Mouse (Mus musculus) lung, adult 2 months (tissue): ENCODE data around the gene Gm10570. TPM values are rescaled to one million over a fixed set of nuclear protein-coding genes. Genes with fewer than 3 reads are reported as not detected.

Experiments
- DNase-seq: peaks from one replicate; pipeline ENCODE4 v3.0.0; 2022
- H3K4me1 ChIP-seq: fragments of 200-500 bp; 2 replicates; pipeline ENCODE4 v1.6.1; 2011; ENCODE audit warnings: low read length; ENCODE audit not compliant: control insufficient read depth, insufficient read depth
- H3K4me3 ChIP-seq: fragments of 200-500 bp; replicated peaks from 2 replicates; pipeline ENCODE3; 2011; ENCODE audit warnings: low read depth, mild to moderate bottlenecking, control low read depth, low read length; ENCODE audit errors: extremely low read depth
- CTCF ChIP-seq: fragments of 200-500 bp; IDR thresholded peaks from 2 replicates; pipeline ENCODE4 v1.5.1; 2011; ENCODE audit warnings: mild to moderate bottlenecking, low read length, control low read depth; ENCODE audit not compliant: insufficient read depth
- POLR2A ChIP-seq: fragments of 200-500 bp; IDR thresholded peaks from 2 replicates; pipeline ENCODE4 v1.6.1; 2011; ENCODE audit warnings: low read depth, mild to moderate bottlenecking, control low read depth, low read length, borderline replicate concordance; ENCODE audit errors: extremely low read depth
- WGBS: fragments of 180-500 bp; shearing (Covaris S2); methylation state at CpG from one replicate; pipeline ENCODE4 v1.1.7; 2018; 5-methylcytosine and 5-hydroxymethylcytosine counted together
- polyA plus RNA-seq: library from polyadenylated mRNA; depleted of rRNA; stranded (reverse); fragments of >200 nt; gene quantifications from 2 replicates; pipeline ENCODE4 v1.2.3, GENCODE M21; 2012

Gene Gm10570
- polyA plus RNA-seq, 1 experiment = not detected

GRCm38 (mm10) chr4:130295047-130295745 lies 13.3 kb downstream of the Gm10570 start:
- TF ChIP-seq POLR2A (no peak), CTCF (no peak)
- 35% methylated on average over 23 of the region's 23 CpGs for WGBS
- DNase-seq = peak; percentile 29
- Histone ChIP-seq H3K4me1 (no peaks in the 10 kb centered on the region), H3K4me3 (no peak overlapping the region)

- Histone ChIP-seq H3K4me1 (no peaks in the 10 kb centered on the region), H3K4me3 (no peak overlapping the region)
- TF ChIP-seq CTCF (no peak), POLR2A (no peak)
- DNase-seq = no peak
- WGBS = 82% methylated on average over 8 of the region's 8 CpGs
Measured at GRCm38 (mm10) chr4:130294513-130294912, 14.0 kb downstream of the Gm10570 start.

- DNase-seq = peak; percentile 74
- no peak overlapping the region for H3K4me3 ChIP-seq
- 2% methylated on average over 4 of the region's 4 CpGs for WGBS
- H3K4me1 ChIP-seq = no peaks in the 10 kb centered on the region
- TF ChIP-seq POLR2A (no peak), CTCF (peak; percentile 98)
Measured at GRCm38 (mm10) chr4:130292271-130292670, 16.2 kb downstream of the Gm10570 start.

- TF ChIP-seq CTCF (no peak), POLR2A (no peak)
- H3K4me1 ChIP-seq = no peaks in the 10 kb centered on the region
- WGBS = 64% methylated on average over 3 of the region's 3 CpGs
- no peak overlapping the region for H3K4me3 ChIP-seq
- no peak for DNase-seq
Measured at GRCm38 (mm10) chr4:130289824-130290223, 18.6 kb downstream of the Gm10570 start.

GRCm38 (mm10) chr4:130286531-130286930 lies 21.9 kb downstream of the Gm10570 start:
- H3K4me1 ChIP-seq = no peaks in the 10 kb centered on the region
- no peak overlapping the region for H3K4me3 ChIP-seq
- no peak for TF ChIP-seq CTCF
- no peak for TF ChIP-seq POLR2A
- DNase-seq = no peak
- WGBS = 41% methylated on average over 3 of the region's 3 CpGs

GRCm38 (mm10) chr4:130283826-130284225 lies 24.6 kb downstream of the Gm10570 start:
- WGBS = 64% methylated on average over 9 of the region's 9 CpGs
- no peak for TF ChIP-seq CTCF
- TF ChIP-seq POLR2A = no peak

GRCm38 (mm10) chr4:130282856-130283255 lies 25.6 kb downstream of the Gm10570 start:
- no peak for TF ChIP-seq POLR2A
- no peak for TF ChIP-seq CTCF
- DNase-seq = no peak
- WGBS = 79% methylated on average over 5 of the region's 5 CpGs
- no peaks in the 10 kb centered on the region for H3K4me1 ChIP-seq
- no peak overlapping the region for H3K4me3 ChIP-seq

More at GRCm38 (mm10) chr4:130283826-130284225, 24.6 kb downstream of the Gm10570 start:
- DNase-seq = no peak
- Histone ChIP-seq H3K4me3 (no peak overlapping the region), H3K4me1 (no peaks in the 10 kb centered on the region)

- Histone ChIP-seq H3K4me3 (no peak within 1 kb of the TSS), H3K4me1 (no peaks in the 10 kb centered on the region)
- no peak for DNase-seq
- WGBS = 69% methylated on average over 2 of the region's 2 CpGs
- no peak for TF ChIP-seq POLR2A
- TF ChIP-seq CTCF = no peak
Measured at GRCm38 (mm10) chr4:130279105-130279504, 29.4 kb downstream of the Gm10570 start, which contains the start of gene Serinc2. Gene Serinc2, minus strand, starts transcription at chr4:130279205.

GRCm38 (mm10) chr4:130276573-130277176 lies 31.8 kb downstream of the Gm10570 start:
- TF ChIP-seq POLR2A (no peak), CTCF (no peak)
- H3K4me1 ChIP-seq = no peaks in the 10 kb centered on the region
- H3K4me3 ChIP-seq = no peak overlapping the region
- WGBS = 53% methylated on average over 7 of the region's 7 CpGs
- DNase-seq = no peak

- Histone ChIP-seq H3K4me3 (no peak overlapping the region), H3K4me1 (no peaks in the 10 kb centered on the region)
- 54% methylated on average over 5 of the region's 5 CpGs for WGBS
- TF ChIP-seq POLR2A (no peak), CTCF (no peak)
- no peak for DNase-seq
Measured at GRCm38 (mm10) chr4:130275823-130276105, 32.7 kb downstream of the Gm10570 start.
